Mouse (Mus musculus) gastrocnemius, adult 18-20 months (tissue): ENCODE measurements around the gene Rps18. TPM values are rescaled to one million over a fixed set of nuclear protein-coding genes. Genes with fewer than 3 reads are reported as not detected.
"Not testable (repeated sequence)": the region's sequence is repeated elsewhere in the genome, so short reads cannot be mapped to it uniquely, and the experiment has no call there.

Experiments
- DNase-seq: peaks from one replicate; pipeline ENCODE4 v3.0.0; 2021; ENCODE audit warnings: low spot score
- total RNA-seq, 2 experiments: library from RNA; stranded (reverse); gene quantifications; 2 replicates each; pipeline ENCODE4 v1.2.3; 2021

Gene Rps18
- total RNA-seq, 2 experiments from 2014 or later, result 367 to 381 TPM

DNA sequence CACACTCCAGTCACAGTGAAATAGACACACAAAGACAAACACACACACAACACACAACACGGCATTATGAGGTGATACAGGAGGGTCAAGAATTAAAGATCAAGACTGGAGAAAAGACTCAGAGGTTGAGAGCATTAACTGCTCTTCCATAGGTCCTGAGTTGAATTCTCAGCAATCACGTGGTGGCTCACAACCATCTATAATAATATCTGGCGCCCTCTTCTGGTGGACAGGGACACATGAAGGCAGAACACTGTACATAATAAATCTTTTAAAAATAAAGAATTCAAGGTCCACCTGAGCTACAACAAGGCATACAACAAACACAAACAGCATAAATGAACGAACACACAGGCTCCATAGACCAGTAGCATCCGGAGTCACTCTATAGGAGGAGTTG lies 13.1 kb upstream of the Rps18 start:
- DNase-seq, result peak; percentile 54

DNA sequence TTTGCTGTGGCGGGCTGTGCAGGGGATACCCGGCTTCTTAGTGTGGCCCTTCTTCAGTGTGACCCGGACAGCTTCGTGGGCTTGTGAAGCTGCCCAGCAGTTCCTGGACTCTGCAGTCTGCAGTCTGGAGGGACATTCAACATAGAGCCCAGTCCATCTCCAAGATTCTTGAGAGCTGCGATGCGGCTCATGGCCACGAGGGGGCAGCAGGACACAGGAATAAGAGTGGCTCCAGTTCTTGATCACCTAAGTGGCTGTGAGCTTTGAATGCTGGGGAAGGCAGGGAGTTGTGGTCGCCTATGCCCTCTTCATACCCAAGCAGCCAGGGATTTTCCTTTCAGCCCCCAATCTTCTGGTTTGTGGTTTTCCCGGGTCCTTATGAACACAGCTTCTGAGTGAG lies 12.7 kb upstream of the Rps18 start:
- DNase-seq, result peak; percentile 78

DNA sequence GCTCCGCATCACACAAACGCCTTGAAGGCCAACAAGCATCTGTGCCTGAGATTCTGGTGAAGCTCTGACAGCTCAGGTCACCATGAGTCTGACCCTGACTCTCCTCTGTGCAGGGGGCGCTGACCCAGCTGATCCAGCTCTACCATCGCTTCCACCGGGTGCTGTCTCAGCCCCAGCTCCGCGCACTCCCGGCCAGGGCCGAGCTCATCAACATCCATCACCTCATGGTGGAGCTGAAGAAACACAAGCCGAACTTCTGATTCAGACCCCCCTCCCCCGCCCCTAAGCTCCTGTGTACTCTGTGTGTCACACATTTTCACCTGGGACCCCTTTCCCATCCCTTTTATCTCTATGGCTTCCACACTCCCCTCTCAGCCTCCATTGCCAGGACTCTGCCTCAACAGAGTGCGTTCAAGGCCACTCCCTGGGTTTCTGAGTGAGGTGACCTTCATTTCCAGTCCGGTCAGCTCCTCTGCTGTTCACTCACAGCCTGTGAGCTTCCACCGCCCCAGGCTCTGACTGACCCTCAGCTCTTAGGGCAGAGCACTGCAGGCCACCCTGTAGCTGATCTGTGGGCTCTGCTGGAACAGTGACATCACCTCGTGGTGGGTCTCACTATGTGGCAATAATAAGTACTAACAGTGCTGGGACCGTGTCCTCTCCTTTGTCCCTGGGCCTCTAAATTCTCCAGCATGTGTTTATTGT lies 10.2 kb upstream of the Rps18 start:
- no peak for DNase-seq

DNA sequence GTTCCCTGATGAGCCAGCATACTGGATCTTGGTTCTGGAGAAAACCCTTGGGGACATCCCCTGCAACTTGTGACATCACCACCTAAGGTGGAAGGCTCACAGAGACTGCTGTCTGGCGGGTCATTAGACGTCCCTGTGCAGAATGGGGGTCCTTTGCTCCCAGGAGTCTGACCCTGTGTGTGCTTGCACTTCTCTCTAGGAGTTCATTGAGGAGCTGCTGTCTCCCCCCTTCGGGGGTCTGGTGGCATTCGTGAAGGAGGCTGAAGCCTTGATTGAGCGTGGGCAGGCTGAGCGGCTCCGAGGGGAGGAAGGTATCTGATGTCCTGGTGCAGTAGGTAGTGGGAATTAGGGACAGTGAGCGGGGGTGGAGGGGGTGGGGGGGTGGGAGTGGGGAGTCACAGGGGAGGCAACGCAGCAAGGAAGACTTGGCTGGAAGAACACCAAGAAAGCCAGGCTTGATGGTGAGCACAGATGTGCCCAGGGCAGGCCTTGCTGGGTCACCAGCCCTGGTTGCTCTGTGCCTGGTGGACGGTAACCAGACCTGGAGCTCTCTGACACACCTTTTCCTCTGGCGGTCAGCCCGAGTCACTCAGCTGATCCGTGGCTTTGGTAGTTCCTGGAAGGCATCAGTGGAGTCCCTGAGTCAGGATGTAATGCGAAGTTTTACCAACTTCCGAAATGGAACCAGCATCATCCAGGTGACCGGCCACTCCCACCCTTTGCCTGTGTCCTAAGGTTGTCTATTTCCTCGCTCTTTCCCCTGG lies 9.5 kb upstream of the Rps18 start:
- DNase-seq, result no peak

DNA sequence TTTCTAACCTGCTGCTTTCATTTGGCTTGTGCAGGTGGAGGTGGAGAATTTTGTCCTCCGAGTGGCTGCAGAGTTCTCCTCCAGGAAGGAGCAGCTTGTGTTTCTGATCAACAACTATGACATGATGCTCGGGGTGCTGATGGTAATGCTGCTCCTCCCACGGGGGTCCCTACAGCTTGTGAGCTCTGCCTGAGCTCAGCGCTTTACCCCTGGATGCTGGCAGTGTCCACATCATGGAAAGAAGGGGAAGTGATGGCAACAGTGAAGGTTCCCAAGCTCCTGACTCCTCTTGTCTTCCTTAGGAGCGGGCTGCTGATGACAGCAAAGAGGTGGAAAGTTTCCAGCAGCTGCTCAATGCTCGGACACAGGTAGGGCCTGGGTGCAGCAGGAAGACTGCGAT lies 7.1 kb upstream of the Rps18 start:
- no peak for DNase-seq

DNA sequence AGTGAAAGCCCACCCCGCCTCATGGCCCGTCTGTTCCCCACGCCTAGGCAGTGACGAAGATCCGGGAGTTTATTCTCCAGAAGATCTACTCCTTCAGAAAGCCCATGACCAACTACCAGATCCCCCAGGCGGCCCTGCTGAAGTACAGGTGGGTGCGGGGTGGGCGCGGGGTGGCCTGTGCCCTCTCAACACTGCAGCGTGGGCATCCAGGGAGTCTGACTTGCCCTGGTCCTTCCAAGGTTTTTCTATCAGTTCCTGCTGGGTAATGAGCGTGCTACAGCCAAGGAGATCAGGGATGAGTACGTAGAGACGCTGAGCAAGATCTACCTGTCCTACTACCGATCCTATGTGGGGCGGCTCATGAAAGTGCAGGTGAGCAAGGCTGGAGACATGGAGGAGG lies 4.1 kb upstream of the Rps18 start:
- no peak for DNase-seq

DNA sequence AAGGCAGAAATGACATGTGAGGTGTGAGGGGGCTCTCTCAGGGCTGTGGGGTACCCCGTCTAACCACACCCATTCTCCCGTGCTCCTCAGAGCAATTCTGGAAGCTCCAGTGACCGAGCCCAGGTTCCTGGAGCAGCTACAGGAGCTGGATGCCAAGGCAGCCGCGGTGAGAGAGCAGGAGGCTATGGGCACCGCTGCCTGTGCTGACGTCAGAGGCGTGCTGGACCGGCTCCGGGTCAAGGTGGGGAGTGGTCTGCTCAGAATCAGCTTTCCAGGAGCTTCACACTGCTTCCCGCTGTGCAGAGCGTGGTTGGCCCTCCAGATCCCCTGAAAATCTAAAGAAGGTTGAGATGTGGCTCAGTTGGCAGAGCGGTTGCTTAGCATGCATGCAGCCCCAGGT lies 3.3 kb upstream of the Rps18 start:
- no peak for DNase-seq

- no peak for DNase-seq
Observed at GRCm38 (mm10) chr17:33958451-33958850, 2.6 kb upstream of the Rps18 start.

GRCm38 (mm10) chr17:33957493-33957892 lies 1.7 kb upstream of the Rps18 start:
- no peak for DNase-seq

GRCm38 (mm10) chr17:33956336-33956735 lies 535 bp upstream of the Rps18 start:
- no peak for DNase-seq

- DNase-seq, result no peak
Observed at GRCm38 (mm10) chr17:33954646-33955554, 901 bp downstream of the Rps18 start.

DNA sequence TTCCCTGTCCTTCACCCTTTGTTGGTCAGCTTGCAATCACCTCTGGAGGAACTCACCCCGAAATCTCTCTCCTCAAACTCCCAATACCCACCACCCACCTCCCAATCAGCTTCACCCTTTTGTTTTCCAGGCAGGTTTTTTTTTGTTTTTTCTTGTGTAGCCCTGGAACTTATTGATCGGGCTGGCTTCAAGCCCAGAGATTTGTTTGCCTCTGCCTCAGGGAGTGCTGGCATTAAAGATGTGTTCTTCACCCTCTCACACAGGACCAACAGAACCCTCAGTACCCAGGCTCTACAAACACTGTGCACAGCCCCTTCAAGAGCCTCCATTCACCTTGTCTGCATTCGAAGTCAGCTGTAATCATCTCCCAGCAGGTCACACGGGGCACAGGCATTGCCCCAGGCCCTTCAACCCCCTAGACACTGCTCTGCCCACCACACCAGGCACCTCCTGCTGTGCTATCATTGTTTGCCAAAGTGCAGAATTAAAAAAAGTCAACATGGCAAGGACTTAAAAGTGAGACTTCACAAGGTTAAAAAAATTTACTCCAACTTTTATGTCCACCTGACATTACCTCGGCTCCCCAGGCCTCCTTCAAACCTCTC lies 1.7 kb downstream of the Rps18 start:
- no peak for DNase-seq

GRCm38 (mm10) chr17:33953310-33953709 lies 2.5 kb downstream of the Rps18 start:
- DNase-seq, result no peak

- DNase-seq, result no peak
Observed at GRCm38 (mm10) chr17:33952879-33953278, 2.9 kb downstream of the Rps18 start.

DNA sequence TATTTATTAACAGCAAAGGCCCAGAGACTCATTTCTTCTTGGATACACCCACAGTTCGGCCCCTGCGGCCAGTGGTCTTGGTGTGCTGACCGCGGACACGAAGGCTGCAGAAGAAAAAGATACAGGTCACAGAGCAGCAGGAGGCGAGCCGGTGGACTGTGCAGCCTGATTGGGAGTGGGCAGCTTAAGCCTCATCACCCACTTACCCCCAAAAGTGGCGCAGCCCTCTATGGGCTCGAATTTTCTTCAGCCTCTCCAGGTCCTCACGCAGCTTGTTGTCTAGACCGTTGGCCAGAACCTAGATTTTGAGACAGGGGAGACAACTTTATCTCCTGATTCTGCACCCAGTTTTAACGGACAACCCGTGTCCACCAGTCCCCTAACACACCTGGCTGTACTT lies 3.8 kb downstream of the Rps18 start:
- DNase-seq, result not testable (repeated sequence)

- DNase-seq, result peak; percentile 56
Observed at GRCm38 (mm10) chr17:33951021-33951946, 4.5 kb downstream of the Rps18 start, which contains the start of gene B3galt4. TSS of gene B3galt4 (minus strand) at chr17:33951488.

DNA sequence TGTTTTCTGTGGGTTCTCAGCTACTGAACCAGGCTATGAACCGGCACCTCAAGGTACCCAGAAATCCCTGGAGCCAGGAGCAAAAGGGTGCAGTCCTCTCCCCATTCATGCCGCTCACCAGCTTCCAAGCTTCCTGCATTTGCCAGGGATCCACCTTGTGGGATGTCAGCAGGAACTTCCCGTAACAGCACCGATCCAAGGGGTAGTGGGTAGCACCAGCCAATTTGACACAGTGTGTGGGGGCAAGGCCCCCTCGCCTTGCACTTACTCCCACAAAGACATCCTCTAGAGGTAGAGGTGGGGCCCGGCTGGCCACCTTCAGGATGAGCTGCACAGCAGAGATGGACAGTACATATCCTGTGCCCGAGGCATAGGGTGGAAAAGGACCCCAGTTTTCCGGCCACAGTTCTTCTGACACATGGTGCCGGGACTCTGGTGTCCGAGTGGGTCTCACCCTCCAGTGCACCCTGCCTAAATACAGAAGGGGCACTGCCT lies 5.6 kb downstream of the Rps18 start:
- DNase-seq, result no peak

- no peak for DNase-seq
Observed at GRCm38 (mm10) chr17:33948905-33949537, 6.8 kb downstream of the Rps18 start.

GRCm38 (mm10) chr17:33948090-33948904 lies 7.5 kb downstream of the Rps18 start:
- DNase-seq, result no peak
